Mouse (Mus musculus) intestine, postnatal 0 days (tissue): ENCODE data around the gene Trio. TPM values are rescaled to one million over a fixed set of nuclear protein-coding genes. Genes with fewer than 3 reads are reported as not detected.

Experiments
- ATAC-seq: fragments of 200-750 bp; cut with Nextera tagmentation; 2 replicates; pipeline ENCODE4 v1.8.0; 2017; ENCODE audit warnings: mild to moderate bottlenecking, moderate TSS enrichment, moderate library complexity
- H3K27ac ChIP-seq: fragments of 300-500 bp; sonication (generic); 2 replicates; pipeline ENCODE4 v1.5.1; 2014; ENCODE audit warnings: mild to moderate bottlenecking, low read depth, low read length, moderate library complexity
- H3K27me3 ChIP-seq: fragments of 300-500 bp; sonication (generic); replicated peaks from 2 replicates; pipeline ENCODE4 v1.6.1; 2014; ENCODE audit warnings: low read length, mixed read lengths; ENCODE audit not compliant: control insufficient read depth, insufficient read depth
- H3K36me3 ChIP-seq: fragments of 300-500 bp; sonication (generic); 2 replicates; pipeline ENCODE4 v1.6.1; 2014; ENCODE audit warnings: mild to moderate bottlenecking, moderate library complexity; ENCODE audit not compliant: control insufficient read depth, insufficient read depth
- H3K4me1 ChIP-seq: fragments of 300-500 bp; sonication (generic); replicated peaks from 2 replicates; pipeline ENCODE4 v1.6.1; 2014; ENCODE audit warnings: antibody characterized with exemption, low read length, mixed read lengths; ENCODE audit not compliant: control insufficient read depth, insufficient read depth
- H3K4me2 ChIP-seq: fragments of 300-500 bp; sonication (generic); replicated peaks from 2 replicates; pipeline ENCODE4 v1.6.1; 2014; ENCODE audit warnings: low read depth, mild to moderate bottlenecking, moderate library complexity
- H3K4me3 ChIP-seq: fragments of 300-500 bp; sonication (generic); 2 replicates; pipeline ENCODE4 v1.5.1; 2014; ENCODE audit warnings: low read depth, low read length
- H3K9ac ChIP-seq: fragments of 300-500 bp; sonication (generic); 2 replicates; pipeline ENCODE4 v1.6.1; 2014; ENCODE audit warnings: mild to moderate bottlenecking, low read depth, low read length
- H3K9me3 ChIP-seq: fragments of 300-500 bp; sonication (generic); 2 replicates; pipeline ENCODE4 v1.6.1; 2016; ENCODE audit warnings: mixed run types; ENCODE audit not compliant: control insufficient read depth
- CTCF ChIP-seq: sonication (generic); IDR thresholded peaks from 2 replicates; pipeline ENCODE4 v1.5.1; 2016; ENCODE audit warnings: low read depth, mild to moderate bottlenecking, control low read depth, antibody characterized with exemption, moderate library complexity
- WGBS: fragments of 180-500 bp; shearing (Covaris S2); extraction: QIAGEN DNeasy Blood & Tissue Kit; methylation state at CpG from one replicate; pipeline ENCODE4 v1.1.7; 2014; 5-methylcytosine and 5-hydroxymethylcytosine counted together
- polyA plus RNA-seq: library from polyadenylated mRNA; unstranded; fragments of >200 nt; fragmentation: Nextera tagmentation; extraction: Ambion mirVana; gene quantifications from 2 replicates; pipeline ENCODE4 v1.2.1, GENCODE M21; 2015

Gene Trio
- polyA plus RNA-seq, 1 experiment from 2014 or later, result 10.0 TPM

DNA sequence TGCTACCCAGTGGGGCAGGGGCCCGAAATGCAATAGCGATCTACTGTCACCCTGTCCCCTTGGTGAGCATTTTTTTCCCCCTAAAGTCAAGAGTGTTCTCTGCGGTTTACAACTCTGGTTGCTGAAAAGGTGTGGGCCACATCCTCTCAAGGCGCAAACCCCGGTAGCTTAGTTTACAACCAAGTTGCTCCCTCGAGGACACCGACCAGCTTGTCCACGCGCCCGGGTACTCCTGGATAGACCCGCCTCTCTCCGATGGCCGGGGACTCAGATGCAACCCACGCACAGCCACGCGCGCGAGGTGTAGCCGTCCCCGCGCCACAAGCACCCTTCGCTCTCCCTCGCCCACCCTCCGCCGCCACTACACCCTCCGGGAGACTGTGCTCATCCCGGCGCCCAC lies 344.7 kb downstream of the Trio start:
- no peaks in the 10 kb centered on the region for H3K9me3 ChIP-seq
- H3K4me3 ChIP-seq, result peak overlapping the region; percentile 63
- TF ChIP-seq CTCF, result no peak
- peak overlapping the region; percentile 97 for H3K4me2 ChIP-seq
- no peaks in the 10 kb centered on the region for H3K36me3 ChIP-seq
- peaks cover 6% of the 10 kb centered on the region for H3K4me1 ChIP-seq
- WGBS, result 3% methylated on average over 27 of the region's 28 CpGs
- H3K9ac ChIP-seq, result peak overlapping the region; percentile 58
- H3K27me3 ChIP-seq, result 0 out of 2 replicates have a peak, but pooled peaks cover 4% of the 10 kb centered on the region
- ATAC-seq, result no peak; the same call in 1 of the 2 replicates
- H3K27ac ChIP-seq, result no peak overlapping the region

Other genes starting within 250 kb of the Trio start
- gene Dnah5, start 177.9 kb upstream of the Trio start, polyA plus RNA-seq, result 0.01 and 0.04 TPM in 2 replicates